Mouse (Mus musculus) heart, embryonic 12.5 days (tissue): ENCODE results near the gene Gm17720. TPM values are rescaled to one million over a fixed set of nuclear protein-coding genes. Genes with fewer than 3 reads are reported as not detected.
A peak's percentile ranks its signal among the peaks of the same experiment; 100 is the strongest.

Experiments used
- ATAC-seq: fragments of 200-750 bp; cut with Nextera tagmentation; 2 replicates; pipeline ENCODE4 v1.8.0; 2017; ENCODE audit warnings: moderate TSS enrichment, moderate library complexity; ENCODE audit not compliant: insufficient number of reproducible peaks, low FRiP score
- H3K27ac ChIP-seq: fragments of 300-500 bp; sonication (generic); 2 replicates; pipeline ENCODE4 v1.5.1; 2016; ENCODE audit warnings: mild to moderate bottlenecking, moderate library complexity; ENCODE audit not compliant: poor library complexity, severe bottlenecking
- H3K27me3 ChIP-seq: fragments of 300-500 bp; sonication (generic); replicated peaks from 2 replicates; pipeline ENCODE4 v1.6.1; 2016; ENCODE audit warnings: mild to moderate bottlenecking, moderate library complexity
- H3K36me3 ChIP-seq: fragments of 300-500 bp; sonication (generic); 2 replicates; pipeline ENCODE4 v1.6.1; 2016; ENCODE audit warnings: mild to moderate bottlenecking, moderate library complexity
- H3K4me1 ChIP-seq: fragments of 300-500 bp; sonication (generic); replicated peaks from 2 replicates; pipeline ENCODE4 v1.6.1; 2016; ENCODE audit warnings: mild to moderate bottlenecking
- H3K4me2 ChIP-seq: fragments of 300-500 bp; sonication (generic); 2 replicates; pipeline ENCODE4 v1.6.1; 2016; ENCODE audit warnings: mild to moderate bottlenecking, moderate library complexity
- H3K4me3 ChIP-seq: fragments of 300-500 bp; sonication (generic); 2 replicates; pipeline ENCODE4 v1.5.1; 2016; ENCODE audit warnings: mild to moderate bottlenecking
- H3K9ac ChIP-seq: fragments of 300-500 bp; sonication (generic); 2 replicates; pipeline ENCODE4 v1.6.1; 2016; ENCODE audit warnings: mild to moderate bottlenecking, moderate library complexity
- H3K9me3 ChIP-seq: fragments of 300-500 bp; sonication (generic); replicated peaks from 2 replicates; pipeline ENCODE4 v1.6.1; 2016; ENCODE audit warnings: mild to moderate bottlenecking, moderate library complexity
- WGBS: fragments of 180-500 bp; shearing (Covaris S2); methylation state at CpG from one replicate; pipeline ENCODE4 v1.1.7; 2016; 5-methylcytosine and 5-hydroxymethylcytosine counted together
- polyA plus RNA-seq: library from polyadenylated mRNA; unstranded; fragments of >200 nt; fragmentation: Nextera tagmentation; extraction: Ambion mirVana; gene quantifications from 2 replicates; pipeline ENCODE4 v1.2.1, GENCODE M21; 2016

The Gm17720 gene
- polyA plus RNA-seq, 1 experiment from 2014 or later: not detected

DNA sequence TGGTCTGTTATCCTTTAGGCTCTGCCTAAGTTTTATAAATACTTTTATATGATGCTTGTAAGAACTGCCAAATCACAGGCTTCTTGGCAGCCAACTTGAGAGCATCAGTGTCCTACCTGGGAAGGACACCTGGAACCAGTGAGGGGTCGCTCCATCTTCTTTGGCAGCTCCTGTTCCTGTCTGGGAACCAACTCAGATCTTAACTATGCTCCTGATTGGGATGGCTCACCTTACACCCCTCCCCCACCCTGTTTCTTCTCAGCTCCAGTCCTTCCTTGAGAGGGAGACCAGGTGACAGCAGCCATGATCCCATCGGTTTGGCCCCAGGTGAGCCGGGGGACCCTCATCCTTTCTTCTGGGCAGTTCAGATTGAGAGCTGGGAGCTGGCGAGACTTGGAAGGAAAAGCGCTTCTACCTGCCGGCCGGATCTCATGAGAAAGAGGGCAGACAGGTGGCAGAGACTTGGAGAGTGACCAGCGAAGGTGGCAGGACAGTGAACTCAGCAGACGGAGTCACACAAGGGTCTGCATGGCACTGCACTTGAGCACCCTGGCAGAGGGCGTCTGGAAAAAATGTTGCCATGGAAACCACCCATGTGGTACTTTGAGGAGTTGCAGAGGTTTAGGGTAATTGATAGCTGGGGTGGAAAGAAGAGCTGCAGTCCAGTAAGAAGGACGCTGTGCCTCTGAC is 20.0 kb downstream of the Gm17720 start:
- peaks cover 39% of the 10 kb centered on the region for H3K36me3 ChIP-seq
- no peak overlapping the region for H3K9ac ChIP-seq
- 0 out of 2 replicates have a peak, but pooled peaks cover 5% of the 10 kb centered on the region for H3K4me1 ChIP-seq
- 79% methylated on average over 11 of the region's 11 CpGs for WGBS
- no peak overlapping the region for H3K4me3 ChIP-seq
- H3K9me3 ChIP-seq: peaks cover 8% of the 10 kb centered on the region
- ATAC-seq: no peak
- H3K27ac ChIP-seq: no peak overlapping the region
- H3K4me2 ChIP-seq: no peak overlapping the region
- no peaks in the 10 kb centered on the region for H3K27me3 ChIP-seq

DNA sequence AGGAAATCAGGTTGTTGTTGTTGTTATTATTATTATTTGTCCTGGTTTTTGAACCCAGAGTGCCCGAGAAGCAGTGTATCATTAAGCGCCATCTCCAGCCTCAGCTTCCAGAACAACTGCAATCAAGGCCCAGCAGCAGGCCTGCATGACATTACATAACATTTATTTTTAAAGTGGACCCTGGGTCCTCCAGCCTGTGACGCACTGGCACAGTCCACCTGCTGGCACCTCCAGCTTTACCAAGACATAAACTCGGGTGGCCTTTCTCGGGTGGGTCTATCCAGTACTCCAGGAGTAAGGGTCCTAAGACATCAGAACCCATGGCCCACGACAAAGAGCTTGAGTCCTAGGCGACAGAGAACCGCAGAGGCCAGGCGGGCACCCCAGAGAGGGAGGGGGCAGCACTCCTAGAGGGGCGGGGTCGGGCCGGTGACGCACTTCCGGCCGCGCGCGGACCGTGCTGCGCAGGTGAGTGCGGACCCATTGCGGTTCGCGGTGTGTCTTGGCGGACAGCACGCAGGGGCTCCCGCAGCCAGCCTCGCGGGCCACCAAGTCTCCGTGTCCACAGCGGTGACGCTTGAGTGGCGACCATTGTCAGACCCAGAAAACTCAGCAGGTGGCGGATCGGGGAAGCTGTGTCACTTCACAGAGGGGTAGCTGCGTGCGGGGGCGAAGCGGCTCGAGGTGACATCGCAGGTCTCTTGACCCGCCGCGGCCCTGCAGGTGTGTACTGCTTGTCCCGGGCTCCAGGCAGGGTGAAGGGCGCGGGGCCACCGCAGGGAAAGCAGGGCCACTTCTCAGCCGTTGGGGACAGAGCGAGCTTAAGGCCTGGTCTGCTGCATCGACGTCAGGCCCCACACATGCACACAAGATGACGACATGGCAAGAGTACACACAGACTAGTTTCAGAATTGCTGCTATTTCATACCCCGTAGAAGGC is 23.0 kb downstream of the Gm17720 start, which contains the start of gene Zfp612:
Gene Zfp612, plus strand, starts transcription at position 465 of the 940 bp plus-strand sequence.
- H3K27me3 ChIP-seq: no peaks in the 10 kb centered on the region
- H3K27ac ChIP-seq: no peak within 1 kb of the TSS
- H3K9ac ChIP-seq: peak within 1 kb of the TSS; percentile 59
- peaks cover 11% of the 10 kb centered on the region; the same call in 1 of the 2 replicates for H3K36me3 ChIP-seq
- no peaks in the 10 kb centered on the region for H3K9me3 ChIP-seq
- ATAC-seq: peak; percentile 87
- H3K4me3 ChIP-seq: peak within 1 kb of the TSS; percentile 57
- 0 out of 2 replicates have a peak, but pooled peaks cover 5% of the 10 kb centered on the region for H3K4me1 ChIP-seq
- peak within 1 kb of the TSS; percentile 92 for H3K4me2 ChIP-seq
- WGBS: 7% methylated on average over 54 of the region's 54 CpGs

GRCm38 (mm10) chr8:110074496-110074895 is 28.1 kb downstream of the Gm17720 start:
- Histone ChIP-seq H3K4me3 (no peak overlapping the region), H3K36me3 (no peaks in the 10 kb centered on the region), H3K4me1 (no peaks in the 10 kb centered on the region), H3K9ac (no peak overlapping the region), H3K4me2 (no peak overlapping the region), H3K27ac (no peak overlapping the region), H3K9me3 (no peaks in the 10 kb centered on the region), H3K27me3 (0 out of 2 replicates have a peak, but pooled peaks cover 7% of the 10 kb centered on the region)
- 81% methylated on average over 8 of the region's 8 CpGs for WGBS
- ATAC-seq: no peak

GRCm38 (mm10) chr8:110071600-110071999 is 31.0 kb downstream of the Gm17720 start:
- Histone ChIP-seq H3K27ac (no peak overlapping the region), H3K9me3 (no peaks in the 10 kb centered on the region), H3K9ac (no peak overlapping the region), H3K4me1 (no peaks in the 10 kb centered on the region), H3K4me3 (no peak overlapping the region), H3K36me3 (no peaks in the 10 kb centered on the region), H3K4me2 (no peak overlapping the region), H3K27me3 (0 out of 2 replicates have a peak, but pooled peaks cover 7% of the 10 kb centered on the region)
- no peak for ATAC-seq
- WGBS: 13% methylated on average over 9 of the region's 9 CpGs

DNA sequence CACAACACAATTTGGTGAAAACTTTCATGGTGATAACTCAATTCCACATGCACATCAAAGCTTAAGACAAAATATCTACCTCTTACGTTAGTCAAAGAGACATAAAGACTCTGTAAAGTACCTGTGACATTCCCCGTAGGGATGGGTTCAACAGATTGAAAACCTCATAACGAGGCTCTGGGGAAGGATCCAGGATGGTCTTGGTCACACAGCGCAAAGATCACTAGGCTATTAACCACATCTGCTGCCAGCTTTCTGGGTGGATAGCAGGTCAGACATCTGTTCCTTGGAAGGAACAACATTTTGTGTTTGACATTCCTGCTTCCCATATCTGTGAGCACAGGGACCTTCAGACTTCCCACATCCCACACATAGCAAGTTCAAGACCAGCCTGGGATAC is 32.8 kb downstream of the Gm17720 start:
- ATAC-seq: no peak
- Histone ChIP-seq H3K27me3 (0 out of 2 replicates have a peak, but pooled peaks cover 7% of the 10 kb centered on the region), H3K9me3 (no peaks in the 10 kb centered on the region), H3K9ac (no peak overlapping the region), H3K4me1 (no peaks in the 10 kb centered on the region), H3K36me3 (no peaks in the 10 kb centered on the region), H3K27ac (no peak overlapping the region), H3K4me2 (no peak overlapping the region), H3K4me3 (no peak overlapping the region)
- WGBS: 80% methylated on average over 4 of the region's 4 CpGs

- WGBS: 82% methylated on average over 4 of the region's 4 CpGs
- Histone ChIP-seq H3K36me3 (no peaks in the 10 kb centered on the region), H3K27ac (no peak overlapping the region), H3K9me3 (no peaks in the 10 kb centered on the region), H3K27me3 (no peaks in the 10 kb centered on the region), H3K4me3 (no peak overlapping the region), H3K9ac (no peak overlapping the region), H3K4me1 (no peaks in the 10 kb centered on the region), H3K4me2 (no peak overlapping the region)
- no peak for ATAC-seq
Measured at GRCm38 (mm10) chr8:110065676-110066075, 36.9 kb downstream of the Gm17720 start.

DNA sequence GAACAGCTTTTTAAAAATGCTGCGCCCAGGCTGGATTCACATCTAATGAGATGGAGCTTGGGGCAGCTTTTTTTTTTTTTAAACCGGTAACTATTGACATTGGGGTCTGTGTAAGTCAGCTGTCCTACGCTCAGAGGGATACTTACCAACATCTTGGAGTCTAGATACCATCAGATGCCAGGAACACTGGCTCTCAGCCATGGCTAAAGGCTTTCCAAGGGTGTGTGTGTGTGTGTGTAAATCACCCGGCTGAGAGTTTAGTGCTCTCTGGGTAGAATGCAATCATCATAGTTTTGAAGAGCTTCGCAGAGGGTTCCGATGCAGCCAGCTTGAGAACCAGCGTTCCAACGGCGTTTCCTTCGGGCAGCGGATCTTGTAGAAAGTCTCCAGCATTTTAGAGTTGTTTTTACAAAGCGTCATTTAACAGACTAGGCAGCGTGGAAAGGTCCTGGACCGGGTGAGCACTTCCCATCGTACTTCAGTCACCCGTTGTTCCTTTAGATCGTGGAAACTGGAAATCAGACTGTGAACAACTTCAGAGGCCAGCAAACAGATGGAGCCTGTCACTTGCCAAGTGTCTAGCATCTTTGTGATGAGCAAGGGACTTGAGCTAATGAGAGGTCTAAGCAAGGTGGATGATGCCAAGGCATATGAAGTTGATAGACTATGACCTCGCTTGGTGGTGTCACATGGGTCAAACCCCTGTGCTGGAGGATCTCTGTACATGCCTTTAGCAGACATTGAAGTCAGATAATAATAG is 37.8 kb downstream of the Gm17720 start:
- WGBS: 88% methylated on average over 18 of the region's 18 CpGs
- ATAC-seq: no peak
- Histone ChIP-seq H3K9ac (no peak overlapping the region), H3K4me1 (no peaks in the 10 kb centered on the region), H3K27ac (no peak overlapping the region), H3K9me3 (no peaks in the 10 kb centered on the region), H3K4me3 (no peak overlapping the region), H3K27me3 (no peaks in the 10 kb centered on the region), H3K4me2 (no peak overlapping the region), H3K36me3 (no peaks in the 10 kb centered on the region)

DNA sequence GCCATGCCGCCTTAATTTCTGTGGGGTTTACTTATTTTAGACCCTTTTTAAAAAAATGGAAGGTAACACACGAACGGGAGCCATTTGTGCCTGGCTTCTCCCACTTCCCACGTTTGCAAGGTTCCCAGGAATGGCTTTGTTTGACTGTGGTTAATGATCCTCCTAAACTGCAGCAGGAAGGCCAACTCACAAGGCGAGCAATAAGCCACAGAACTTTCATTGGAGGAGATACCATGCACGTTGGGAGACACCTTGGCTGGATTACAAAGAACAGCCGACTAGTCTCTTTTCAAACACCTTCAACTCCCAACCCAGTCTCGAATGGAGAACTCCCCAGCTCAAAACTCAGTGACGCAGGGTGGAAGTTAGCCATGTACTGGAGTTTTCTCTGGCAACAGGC is 38.4 kb downstream of the Gm17720 start:
- 73% methylated on average over 9 of the region's 9 CpGs for WGBS
- H3K36me3 ChIP-seq: no peaks in the 10 kb centered on the region
- H3K9ac ChIP-seq: no peak overlapping the region
- no peaks in the 10 kb centered on the region for H3K27me3 ChIP-seq
- H3K9me3 ChIP-seq: no peaks in the 10 kb centered on the region
- no peak overlapping the region for H3K27ac ChIP-seq
- H3K4me1 ChIP-seq: no peaks in the 10 kb centered on the region
- ATAC-seq: no peak
- no peak overlapping the region for H3K4me3 ChIP-seq
- H3K4me2 ChIP-seq: no peak overlapping the region

DNA sequence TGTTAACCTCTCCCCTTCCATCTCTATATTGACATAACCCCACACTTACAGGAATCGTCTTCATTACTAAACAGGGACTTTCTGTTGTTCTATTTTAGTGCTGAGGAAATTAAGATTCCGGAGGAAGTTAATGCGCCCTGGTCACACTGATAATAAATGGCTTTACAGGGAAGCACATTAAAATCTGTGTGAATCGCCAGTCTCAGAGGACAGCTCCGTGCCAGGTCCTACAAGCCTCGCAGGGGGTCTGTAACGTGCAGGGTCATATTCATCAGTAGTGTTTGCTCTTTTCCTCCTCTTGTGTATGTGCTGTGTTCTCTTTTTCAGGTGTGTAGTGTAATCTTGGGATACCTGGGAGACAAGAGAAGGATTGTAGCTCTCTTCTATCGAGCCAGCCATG is 44.3 kb downstream of the Gm17720 start:
- 67% methylated on average over 8 of the region's 8 CpGs for WGBS
- no peak overlapping the region for H3K9ac ChIP-seq
- no peak overlapping the region for H3K4me2 ChIP-seq
- no peak for ATAC-seq
- H3K27ac ChIP-seq: no peak overlapping the region
- no peaks in the 10 kb centered on the region for H3K27me3 ChIP-seq
- H3K4me1 ChIP-seq: no peaks in the 10 kb centered on the region
- H3K36me3 ChIP-seq: no peaks in the 10 kb centered on the region
- no peaks in the 10 kb centered on the region for H3K9me3 ChIP-seq
- H3K4me3 ChIP-seq: no peak overlapping the region

DNA sequence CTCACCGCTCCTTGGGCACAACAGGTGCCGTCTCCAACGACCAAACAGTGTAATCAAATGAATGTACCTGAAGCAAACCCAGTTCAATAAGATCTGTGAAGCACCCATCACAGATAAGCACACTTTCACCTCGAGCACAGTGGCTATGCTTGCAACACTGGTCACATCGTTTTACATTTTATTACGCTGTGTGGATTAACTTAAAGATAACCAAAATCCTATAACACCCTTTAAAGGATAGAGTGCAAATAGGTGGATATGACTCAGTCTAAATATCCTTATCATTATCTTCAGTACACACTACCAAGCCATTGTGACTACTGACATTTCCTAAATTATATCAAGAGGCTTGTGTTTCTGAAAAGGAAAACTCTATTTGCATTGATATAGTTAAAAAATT is 51.3 kb downstream of the Gm17720 start:
- no peak overlapping the region for H3K4me3 ChIP-seq
- no peak overlapping the region for H3K4me2 ChIP-seq
- 76% methylated on average over 6 of the region's 6 CpGs for WGBS
- H3K27ac ChIP-seq: no peak overlapping the region
- no peaks in the 10 kb centered on the region for H3K27me3 ChIP-seq
- no peaks in the 10 kb centered on the region for H3K36me3 ChIP-seq
- no peak for ATAC-seq
- H3K9me3 ChIP-seq: no peaks in the 10 kb centered on the region
- H3K4me1 ChIP-seq: no peaks in the 10 kb centered on the region
- H3K9ac ChIP-seq: no peak overlapping the region

DNA sequence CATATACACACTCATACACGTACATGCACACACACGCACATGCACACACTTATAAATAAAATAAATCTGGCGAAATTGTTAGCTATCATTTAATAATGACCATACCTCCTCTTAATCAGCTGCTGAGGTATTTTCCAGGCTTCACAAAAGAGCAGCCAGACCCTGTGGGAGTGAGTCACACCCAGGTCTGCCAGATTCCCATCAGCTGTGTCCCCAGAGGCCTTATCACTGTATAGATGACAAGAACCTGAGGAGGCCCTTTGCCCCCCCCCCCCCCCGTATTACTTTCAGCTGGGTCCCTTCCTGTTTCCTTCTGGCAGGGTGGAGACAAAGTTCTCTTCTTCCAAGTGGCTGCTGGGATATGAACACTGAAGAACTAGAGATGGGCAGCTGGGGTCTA is 62.0 kb downstream of the Gm17720 start:
- Histone ChIP-seq H3K9ac (no peak overlapping the region), H3K27me3 (no peaks in the 10 kb centered on the region), H3K4me3 (no peak overlapping the region), H3K4me1 (peaks cover 19% of the 10 kb centered on the region), H3K36me3 (no peaks in the 10 kb centered on the region), H3K9me3 (no peaks in the 10 kb centered on the region; the same call in 1 of the 2 replicates), H3K27ac (no peak overlapping the region), H3K4me2 (no peak overlapping the region)
- no peak for ATAC-seq
- WGBS: 58% methylated on average over 4 of the region's 4 CpGs
